ENCODE assay signal across 7 mouse cellular contexts in genomic region chr1:105990138-105990821, GRCm38 (mm10). TPM values are rescaled to one million over a fixed set of nuclear protein-coding genes. Genes with fewer than 3 reads are reported as not detected.
DNase-seq lines count a peak whose midpoint lies in the region; ATAC-seq lines count a peak whose summit lies in the region.

Zcchc2 (plus strand) TSS chr1:105990406.

- ATAC-seq in intestine, embryonic 16.5 days = peak; percentile 93
- ATAC-seq in midbrain, embryonic 11.5 days (ENCODE audit: low FRiP score) = peak; percentile 96

- H3K9me3 ChIP-seq in intestine, embryonic 16.5 days (ENCODE audit: control insufficient read depth, low read length) = no peaks in the 10 kb centered on the region
- H3K9me3 ChIP-seq in midbrain, embryonic 11.5 days (ENCODE audit: control insufficient read depth, low read length) = no peaks in the 10 kb centered on the region

- peak within 1 kb of the TSS; percentile 68 for H3K4me3 ChIP-seq in intestine, embryonic 16.5 days (ENCODE audit: low read length)
- peak within 1 kb of the TSS; percentile 75 for H3K4me3 ChIP-seq in midbrain, embryonic 11.5 days (ENCODE audit: low read depth, low read length)

- DNase-seq in adrenal gland, adult 8-10 months = peak; percentile 98
- peak; percentile 99 for DNase-seq in embryo, embryonic 9.5 days (ENCODE audit: extremely low spot score)
- DNase-seq in gastrocnemius, postnatal 4 days (ENCODE audit: low spot score in 2 of 2) = peak; percentile 98 to 100
- DNase-seq in left cerebral cortex, postnatal 36 days (ENCODE audit: low spot score in 2 of 2) = peak; percentile 98 to 99
- DNase-seq in midbrain, embryonic 11.5 days (ENCODE audit: low spot score, missing footprints) = peak; percentile 99
- peak; percentile 99 for DNase-seq in skeletal muscle tissue, adult 2 months (ENCODE audit: low read depth, low spot score)

- under 1% methylated on average over 51 of the region's 83 CpGs for WGBS in intestine, embryonic 16.5 days
- WGBS in midbrain, embryonic 11.5 days = under 1% methylated on average over 75 of the region's 83 CpGs

- intact Hi-C loops in left cerebral cortex, postnatal 36 days (cut with DNase I) = loop anchor here (2.0 to 10.0 kb wide), 5 partner anchors 45 to 325 kb away; partner anchors contain the start of genes Phlpp1, Pign, Relch and Tnfrsf11a

- H3K36me3 ChIP-seq in intestine, embryonic 16.5 days (ENCODE audit: control insufficient read depth, insufficient read depth, low read length) = no peaks in the 10 kb centered on the region
- H3K36me3 ChIP-seq in midbrain, embryonic 11.5 days (ENCODE audit: control insufficient read depth, insufficient read depth, low read length) = no peaks in the 10 kb centered on the region

- peak within 1 kb of the TSS; percentile 94 for H3K27ac ChIP-seq in intestine, embryonic 16.5 days (ENCODE audit: low read length)
- peak within 1 kb of the TSS; percentile 86 for H3K27ac ChIP-seq in midbrain, embryonic 11.5 days (ENCODE audit: low read depth, low read length)

- H3K4me2 ChIP-seq in intestine, embryonic 16.5 days (ENCODE audit: low read depth, low read length) = peak within 1 kb of the TSS; percentile 95
- H3K4me2 ChIP-seq in midbrain, embryonic 11.5 days = peak within 1 kb of the TSS; percentile 90

- no peaks in the 10 kb centered on the region for H3K27me3 ChIP-seq in intestine, embryonic 16.5 days (replicated peaks; ENCODE audit: control insufficient read depth, insufficient read depth, low read length)
- no peaks in the 10 kb centered on the region for H3K27me3 ChIP-seq in midbrain, embryonic 11.5 days (ENCODE audit: control insufficient read depth, insufficient read depth, low read length)

- peaks cover 10% of the 10 kb centered on the region for H3K4me1 ChIP-seq in intestine, embryonic 16.5 days (ENCODE audit: control insufficient read depth, insufficient read depth, low read length)
- peaks cover 18% of the 10 kb centered on the region for H3K4me1 ChIP-seq in midbrain, embryonic 11.5 days (ENCODE audit: control insufficient read depth, insufficient read depth, low read length)

- H3K9ac ChIP-seq in intestine, embryonic 16.5 days (ENCODE audit: low read depth, low read length) = peak within 1 kb of the TSS; percentile 87
- peak within 1 kb of the TSS; percentile 77 for H3K9ac ChIP-seq in midbrain, embryonic 11.5 days (ENCODE audit: low read length)

RNA-seq across cellular contexts. Expression of gene Zcchc2, which starts in this region (rescaled TPM):
- total RNA-seq in adrenal gland, adult 8-10 months (2022) = 10 to 100 TPM; 18.1 to 20.1 (median 19.8) TPM
- total RNA-seq in gastrocnemius, postnatal 4 days (2021) = 1 to 10 TPM; 7.7 to 8.9 TPM
- polyA plus RNA-seq in intestine, embryonic 16.5 days (2015; fragmentation: Nextera tagmentation; extraction: Ambion mirVana) = 1.8 and 2.0 TPM in 2 replicates
- total RNA-seq in left cerebral cortex, postnatal 36 days (2021) = 10 to 100 TPM; 24.3 to 24.4 TPM
- polyA plus RNA-seq in midbrain, embryonic 11.5 days (2014; fragmentation: Nextera tagmentation; extraction: Ambion mirVana) = 1.7 and 1.8 TPM in 2 replicates

Comparison
In these comparisons a context has a peak if more than half of its experiments do, and no peak if none do; other contexts are left out.
1. Peak in every context shown above with its lines: DNase-seq, ATAC-seq, H3K4me3 ChIP-seq and H3K27ac ChIP-seq.